30 mouse cellular contexts compared by ENCODE assay signal in the genomic region with DNA sequence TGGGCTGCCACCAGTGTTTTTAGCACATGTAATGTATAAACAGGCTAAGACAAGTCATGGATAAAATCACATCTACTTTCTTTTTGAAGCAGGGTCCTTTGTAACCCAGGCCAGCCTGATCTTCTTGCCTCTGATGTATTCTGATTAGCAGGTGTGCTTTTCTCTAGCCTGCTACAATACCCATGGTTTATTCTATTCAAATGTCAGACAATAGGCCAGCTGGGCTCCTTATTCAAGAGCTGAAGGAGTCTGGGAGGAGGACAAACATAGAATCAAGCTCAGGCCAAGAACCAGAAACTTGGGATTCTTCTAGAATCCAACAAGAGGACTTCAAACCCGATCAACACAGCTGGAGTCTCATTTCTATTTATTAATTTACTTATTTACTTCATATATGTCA. TPM values are rescaled to one million over a fixed set of nuclear protein-coding genes. Genes with fewer than 3 reads are reported as not detected.
DNase-seq lines count a peak whose midpoint lies in the region; ATAC-seq and TF ChIP-seq lines count a peak whose summit lies in the region.
"Had no signal": no experiment of that assay in that cellular context is flagged by ENCODE, and none has a peak within 500 bp of the region (broad histone marks: within the 10 kb centered on the region; RNA-seq: fewer than 3 reads in every experiment).

No protein-coding gene starts in this region.

- peak overlapping the region; percentile 56 for H3K4me3 ChIP-seq in megakaryocyte, embryonic 14.5 days (replicated peaks)
- H3K4me3 ChIP-seq in E14TG2a.4 (replicated peaks; ENCODE audit: low read length), result peak overlapping the region; percentile 98
- no peak overlapping the region for H3K4me3 ChIP-seq in MEL (ENCODE audit: control insufficient read depth in 1 of 2, insufficient read depth in 1 of 2, low read depth in 2 of 2, low read length in 2 of 2)
- H3K4me3 ChIP-seq: embryonic facial prominence, embryonic 12.5 days; heart, embryonic 10.5 days; hindbrain, embryonic 13.5 days; kidney, embryonic 15.5 days; layer of hippocampus, adult 2 months; neural tube, embryonic 15.5 days; stomach, embryonic 15.5 days had no signal

- H3K36me3 ChIP-seq in megakaryocyte, embryonic 14.5 days (replicated peaks; ENCODE audit: low read length), result peaks cover 40% of the 10 kb centered on the region
- H3K36me3 ChIP-seq in E14TG2a.4 (ENCODE audit: insufficient read depth, low read length) (peaks cover 42% of the 10 kb centered on the region), MEL (ENCODE audit: control insufficient read depth in 1 of 2, insufficient read depth in 2 of 2, low read length in 2 of 2) (peaks cover 20 to 22% of the 10 kb centered on the region in 2 experiments)

- ATAC-seq in megakaryocyte, adult 5-6 weeks (ENCODE audit: poor library complexity, severe bottlenecking), result no peak
- ATAC-seq: activated CD4-positive, CD25-positive, alpha-beta regulatory T cell, adult 4 months; CD4-positive, CD25-positive, alpha-beta regulatory T cell, adult 4 months; forebrain, embryonic 14.5 days; inflammation-experienced regulatory T-cells, adult 6 months had no signal

- no peaks in the 10 kb centered on the region for H3K27me3 ChIP-seq in megakaryocyte, embryonic 14.5 days (replicated peaks)
- H3K27me3 ChIP-seq in E14TG2a.4 (ENCODE audit: insufficient read depth, low read length) (no peaks in the 10 kb centered on the region), MEL (ENCODE audit: control insufficient read depth in 1 of 2, insufficient read depth in 2 of 2, low read length in 2 of 2) (no peaks in the 10 kb centered on the region)
- H3K27me3 ChIP-seq: embryonic facial prominence, embryonic 12.5 days; hindbrain, embryonic 13.5 days; kidney, embryonic 15.5 days; neural tube, embryonic 15.5 days; stomach, embryonic 15.5 days had no signal

- TF ChIP-seq RAD21 in MEL (IDR thresholded peaks at IDR 0.05; ENCODE audit: low read depth, low read length), result no peak

- H3K9me3 ChIP-seq in megakaryocyte, embryonic 14.5 days, result no peaks in the 10 kb centered on the region
- H3K9me3 ChIP-seq in E14TG2a.4 (ENCODE audit: low read length) (no peaks in the 10 kb centered on the region), MEL (replicated peaks; ENCODE audit: insufficient read depth, low read length) (no peaks in the 10 kb centered on the region)
- H3K9me3 ChIP-seq: embryonic facial prominence, embryonic 12.5 days; heart, embryonic 10.5 days; hindbrain, embryonic 13.5 days; kidney, embryonic 15.5 days; neural tube, embryonic 15.5 days; stomach, embryonic 15.5 days had no signal

- DNase-seq in MEL (ENCODE audit: low read depth, low spot score), result no peak
- DNase-seq in induced T-regulatory cell, adult 2 months (ENCODE audit: low read depth), result peak; percentile 33
- DNase-seq in gastrocnemius, adult 8-10 months (ENCODE audit: low spot score in 2 of 2), result no peak
- no peak for DNase-seq in thymus, postnatal 14 days
- DNase-seq: adrenal gland, adult 8-10 months; cerebellum, adult 11 months; cerebellum, adult 9-10 months; cerebellum, postnatal 36 days; embryo, embryonic 11 days; gastrocnemius, postnatal 25 days; heart, postnatal 36 days; kidney, adult 11 months; kidney, postnatal 25 days; lung, postnatal 36 days; retina, postnatal 1 day; right cerebral cortex, postnatal 14 days had no signal

- H3K79me2 ChIP-seq in MEL (ENCODE audit: control insufficient read depth, insufficient read depth, low read length, poor library complexity), result peaks cover 27% of the 10 kb centered on the region

- no peak for TF ChIP-seq CTCF in E14TG2a.4 (conservative IDR thresholded peaks at IDR 0.05; ENCODE audit: low read length)
- TF ChIP-seq CTCF in MEL (IDR thresholded peaks at IDR 0.05 in 2 of 3, conservative IDR thresholded peaks at IDR 0.05 in 1 of 3; ENCODE audit: control insufficient read depth in 1 of 3, insufficient read depth in 1 of 3, low read depth in 2 of 3, low read length in 3 of 3, poor library complexity in 1 of 3, severe bottlenecking in 1 of 3), result no peak

- no peak overlapping the region for H3K9ac ChIP-seq in MEL (ENCODE audit: control insufficient read depth, low read depth, low read length, poor library complexity, severe bottlenecking)
- H3K9ac ChIP-seq: embryonic facial prominence, embryonic 12.5 days; hindbrain, embryonic 13.5 days; kidney, embryonic 15.5 days; neural tube, embryonic 15.5 days; stomach, embryonic 15.5 days had no signal

- TF ChIP-seq EP300 in MEL (IDR thresholded peaks at IDR 0.05; ENCODE audit: low read depth in 1 of 2, low read length in 2 of 2), result no peak

- H3K4me1 ChIP-seq in megakaryocyte, embryonic 14.5 days, result peaks cover 71% of the 10 kb centered on the region
- H3K4me1 ChIP-seq in E14TG2a.4 (replicated peaks; ENCODE audit: low read depth, low read length), result peaks cover 47% of the 10 kb centered on the region
- H3K4me1 ChIP-seq in MEL (ENCODE audit: control insufficient read depth in 1 of 2, insufficient read depth in 2 of 2, low read length in 2 of 2), result peaks cover 3 to 23% of the 10 kb centered on the region in 2 experiments; a peak in 3 of 4 replicates
- H3K4me1 ChIP-seq: stomach, embryonic 15.5 days had no signal

- H3K27ac ChIP-seq in MEL (ENCODE audit: control insufficient read depth, low read depth, low read length), result peak overlapping the region; percentile 66; the same call in 1 of the 2 replicates
- H3K27ac ChIP-seq: embryonic facial prominence, embryonic 12.5 days; heart, embryonic 10.5 days; hindbrain, embryonic 13.5 days; kidney, embryonic 15.5 days; layer of hippocampus, adult 2 months; neural tube, embryonic 15.5 days; stomach, embryonic 15.5 days had no signal

- no peak; a peak in 1 of 4 replicates for TF ChIP-seq POLR2A in MEL (IDR thresholded peaks at IDR 0.05; ENCODE audit: control insufficient read depth in 1 of 2, insufficient read depth in 1 of 2, low read depth in 1 of 2, low read length in 2 of 2, poor library complexity in 1 of 2)

TF ChIP-seq in MEL, 35 proteins besides CTCF, POLR2A, EP300 and RAD21:
- 0 out of 2 replicates have a peak, but pooled peaks have one; percentile 17 for TF ChIP-seq MXI1 (IDR thresholded peaks at IDR 0.05; ENCODE audit: low read depth, low read length)
- TF ChIP-seq SIN3A (IDR thresholded peaks at IDR 0.05; ENCODE audit: low read length), result 0 out of 2 replicates have a peak, but pooled peaks have one; percentile 26
- no peak for TF ChIP-seq BHLHE40 (IDR thresholded peaks at IDR 0.05; ENCODE audit: borderline replicate concordance, low read depth, low read length)

RNA-seq across cellular contexts. Expression of a gene that starts 4.5 kb away (rescaled TPM):
- 28.0 and 34.2 TPM in 2 replicates for polyA plus RNA-seq in megakaryocyte, embryonic 14.5 days (2012; ENCODE audit: insufficient read depth, low replicate concordance)
- total RNA-seq in megakaryocyte, adult 5-6 weeks (2015), result 161 and 175 TPM in 2 replicates
- 182 and 197 TPM in 2 replicates for total RNA-seq in megakaryocyte, adult 5-6 weeks (2017)
- 19.4 and 22.8 TPM in 2 replicates for total RNA-seq in MEL (2012; rRNA removed)
- 10 to 100 TPM in 1 of 2 experiments, not detected in 1; 33.3 TPM for polyA plus RNA-seq in MEL (2012; ENCODE audit: insufficient read depth in 1 of 2, insufficient read length in 2 of 2, low read depth in 1 of 2, low replicate concordance in 2 of 2, missing spikeins in 1 of 2)
- total RNA-seq in gastrocnemius, adult 8-10 months (2022), result under 1 TPM in 3 of 4 experiments, not detected in 1; 0.17 to 0.88 (median 0.61) TPM

RNA-seq across cellular contexts. Expression of a gene that starts 21.4 kb away (rescaled TPM):
- polyA plus RNA-seq in megakaryocyte, embryonic 14.5 days (2012; ENCODE audit: insufficient read depth, low replicate concordance), result 11.6 and 24.8 TPM in 2 replicates
- 32.2 and 32.4 TPM in 2 replicates for total RNA-seq in megakaryocyte, adult 5-6 weeks (2015)
- total RNA-seq in megakaryocyte, adult 5-6 weeks (2017), result 63.5 and 63.9 TPM in 2 replicates
- 65.2 and 66.4 TPM in 2 replicates for total RNA-seq in MEL (2012; rRNA removed)
- polyA plus RNA-seq in MEL (2012; ENCODE audit: insufficient read depth in 1 of 2, insufficient read length in 2 of 2, low read depth in 1 of 2, low replicate concordance in 2 of 2, missing spikeins in 1 of 2), result 10 to 100 TPM in 1 of 2 experiments, not detected in 1; 49.2 TPM
- total RNA-seq in gastrocnemius, adult 8-10 months (2022), result 10 to 100 TPM; 21.1 to 33.3 (median 27.3) TPM

RNA-seq across cellular contexts. Expression of a gene that starts 49.5 kb away (rescaled TPM):
- 8.7 and 12.9 TPM in 2 replicates for polyA plus RNA-seq in megakaryocyte, embryonic 14.5 days (2012; ENCODE audit: insufficient read depth, low replicate concordance)
- 54.1 and 63.5 TPM in 2 replicates for total RNA-seq in megakaryocyte, adult 5-6 weeks (2015)
- total RNA-seq in megakaryocyte, adult 5-6 weeks (2017), result 43.7 and 56.3 TPM in 2 replicates
- 29.3 and 33.9 TPM in 2 replicates for total RNA-seq in MEL (2012; rRNA removed)
- polyA plus RNA-seq in MEL (2012; ENCODE audit: insufficient read depth in 1 of 2, insufficient read length in 2 of 2, low read depth in 1 of 2, low replicate concordance in 2 of 2, missing spikeins in 1 of 2), result 10 to 100 TPM; 23.1 to 32.7 TPM
- total RNA-seq in gastrocnemius, adult 8-10 months (2022), result 10 to 100 TPM; 19.1 to 24.8 (median 19.7) TPM

Comparison
In these comparisons a context has a peak if more than half of its experiments do, and no peak if none do; other contexts are left out.
1. H3K4me3 ChIP-seq: peak in megakaryocyte, embryonic 14.5 days (single experiment) and E14TG2a.4 (single experiment); none in MEL (0 of 2).
2. RNA of a gene that starts 4.5 kb away (total RNA-seq): 161 to 197 TPM in megakaryocyte, adult 5-6 weeks and 19.4 to 22.8 TPM in MEL; 0.17 to 0.88 TPM in gastrocnemius, adult 8-10 months; every median in the first group is over 10 times any median in the second.